Mouse (Mus musculus): ENCODE results near the gene Golt1a. TPM values are rescaled to one million over a fixed set of nuclear protein-coding genes. Genes with fewer than 3 reads are reported as not detected.
"Not testable (repeated sequence)": the region's sequence is repeated elsewhere in the genome, so short reads cannot be mapped to it uniquely, and the experiment has no call there.

The Golt1a gene
- polyA plus RNA-seq, 1 experiment from 2014 or later, result 6.1 TPM

- Histone ChIP-seq H3K27ac (no peak overlapping the region), H3K4me3 (replicated peaks) (no peak overlapping the region), H3K9ac (no peak overlapping the region), H3K9me3 (replicated peaks) (no peaks in the 10 kb centered on the region), H3K4me1 (replicated peaks) (no peaks in the 10 kb centered on the region), H3K4me2 (no peak overlapping the region), H3K36me3 (no peaks in the 10 kb centered on the region), H3K27me3 (peaks cover 52% of the 10 kb centered on the region)
- ATAC-seq (ENCODE audit: low read depth), result no peak
- DNase-seq, result no peak
- 67% methylated on average over 6 of the region's 6 CpGs for WGBS (ENCODE audit: insufficient replicate concordance)
Observed at GRCm38 (mm10) chr1:133328299-133328795, 18.7 kb downstream of the Golt1a start.

DNA sequence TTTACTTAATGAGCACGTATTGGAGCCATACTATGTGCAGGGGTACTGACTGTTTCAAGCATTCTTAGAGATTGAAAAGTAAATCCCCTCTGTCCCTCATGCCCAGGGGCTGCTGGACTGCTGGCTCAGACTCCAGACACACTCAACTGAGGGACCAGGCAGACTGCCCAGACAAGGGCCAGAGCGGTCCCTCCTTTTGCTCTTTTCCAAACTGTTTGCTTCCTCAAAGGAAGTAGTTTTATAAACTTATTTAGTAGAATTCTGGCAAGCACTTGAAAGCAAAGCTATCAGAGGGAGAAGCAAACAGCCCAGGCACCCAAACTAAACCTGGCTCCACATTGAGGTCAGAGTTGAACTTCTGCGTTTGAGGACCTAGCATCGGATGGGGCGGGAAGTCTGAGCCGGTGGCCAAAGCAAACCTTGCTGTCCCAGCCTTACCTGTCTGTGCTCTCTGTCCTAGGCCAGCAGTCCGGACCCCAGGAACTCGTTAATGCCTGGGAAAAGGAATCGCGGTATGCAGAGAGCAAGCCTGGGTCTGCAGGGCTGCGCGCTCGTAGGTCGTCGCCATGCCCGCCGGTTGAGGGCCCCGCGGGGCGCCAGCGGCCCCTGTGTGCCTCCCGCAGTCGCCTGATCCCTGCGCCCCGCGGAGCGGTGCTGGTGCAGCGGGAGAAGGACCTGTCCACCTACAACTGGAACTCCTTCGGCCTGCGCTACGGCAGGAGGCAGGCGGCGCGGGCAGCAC lies 19.5 kb downstream of the Golt1a start:
- peak overlapping the region; percentile 45 for H3K4me2 ChIP-seq
- H3K4me3 ChIP-seq (replicated peaks), result peak overlapping the region; percentile 25
- DNase-seq (no peak), ATAC-seq (ENCODE audit: low read depth) (no peak)
- H3K27ac ChIP-seq, result no peak overlapping the region
- peaks cover 52% of the 10 kb centered on the region for H3K27me3 ChIP-seq
- H3K9me3 ChIP-seq (replicated peaks), result no peaks in the 10 kb centered on the region
- H3K36me3 ChIP-seq, result no peaks in the 10 kb centered on the region
- no peak overlapping the region for H3K9ac ChIP-seq
- H3K4me1 ChIP-seq (replicated peaks), result no peaks in the 10 kb centered on the region
- 12% methylated on average over 34 of the region's 34 CpGs for WGBS (ENCODE audit: insufficient replicate concordance)

- DNase-seq (no peak), ATAC-seq (ENCODE audit: low read depth) (no peak)
- Histone ChIP-seq H3K36me3 (no peaks in the 10 kb centered on the region), H3K9ac (no peak overlapping the region), H3K9me3 (replicated peaks) (no peaks in the 10 kb centered on the region), H3K27me3 (peaks cover 52% of the 10 kb centered on the region), H3K4me3 (replicated peaks) (peak overlapping the region; percentile 25), H3K4me2 (peak overlapping the region; percentile 45), H3K27ac (no peak overlapping the region), H3K4me1 (replicated peaks) (no peaks in the 10 kb centered on the region)
- 24% methylated on average over 7 of the region's 7 CpGs for WGBS (ENCODE audit: insufficient replicate concordance)
Observed at GRCm38 (mm10) chr1:133329638-133329964, 20.0 kb downstream of the Golt1a start.

DNA sequence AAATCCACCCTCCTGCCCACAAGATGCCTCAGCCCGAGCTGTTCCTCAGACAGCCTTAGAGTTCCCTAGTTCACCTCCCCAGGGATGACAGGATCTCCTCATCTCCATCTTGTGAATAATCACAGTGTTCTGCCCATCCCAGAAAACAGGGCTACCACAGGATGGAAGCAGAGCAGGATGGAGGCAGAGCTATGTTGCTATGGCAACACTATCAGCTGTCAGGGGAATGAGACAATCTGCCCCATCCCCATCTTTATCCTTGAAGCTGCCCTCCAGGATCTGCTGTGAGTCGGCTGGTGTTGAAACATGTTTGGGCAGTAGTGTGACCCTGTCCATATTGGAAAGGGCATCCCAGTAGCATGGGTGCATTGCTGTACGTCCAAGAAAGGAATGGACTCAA lies 21.5 kb downstream of the Golt1a start:
- DNase-seq, result no peak
- 52% methylated on average over 3 of the region's 3 CpGs for WGBS (ENCODE audit: insufficient replicate concordance)
- ATAC-seq (ENCODE audit: low read depth), result no peak
- peaks cover 52% of the 10 kb centered on the region for H3K27me3 ChIP-seq
- no peaks in the 10 kb centered on the region for H3K9me3 ChIP-seq (replicated peaks)
- H3K4me3 ChIP-seq (replicated peaks), result no peak overlapping the region
- H3K27ac ChIP-seq, result no peak overlapping the region
- no peak overlapping the region for H3K9ac ChIP-seq
- no peaks in the 10 kb centered on the region for H3K36me3 ChIP-seq
- no peaks in the 10 kb centered on the region for H3K4me1 ChIP-seq (replicated peaks)
- no peak overlapping the region for H3K4me2 ChIP-seq

- H3K4me2 ChIP-seq, result no peak overlapping the region
- no peak overlapping the region for H3K27ac ChIP-seq
- DNase-seq (no peak), ATAC-seq (ENCODE audit: low read depth) (no peak)
- H3K36me3 ChIP-seq, result no peaks in the 10 kb centered on the region
- WGBS (ENCODE audit: insufficient replicate concordance), result 74% methylated on average over 11 of the region's 11 CpGs
- H3K9me3 ChIP-seq (replicated peaks), result no peaks in the 10 kb centered on the region
- no peak overlapping the region for H3K4me3 ChIP-seq (replicated peaks)
- H3K27me3 ChIP-seq, result peaks cover 43% of the 10 kb centered on the region
- H3K9ac ChIP-seq, result no peak overlapping the region
- H3K4me1 ChIP-seq (replicated peaks), result no peaks in the 10 kb centered on the region
Observed at GRCm38 (mm10) chr1:133332656-133333430, 23.2 kb downstream of the Golt1a start.

- H3K4me1 ChIP-seq (replicated peaks), result no peaks in the 10 kb centered on the region
Observed at GRCm38 (mm10) chr1:133333937-133334336, 24.3 kb downstream of the Golt1a start.

GRCm38 (mm10) chr1:133340403-133340802 lies 30.8 kb downstream of the Golt1a start:
- not testable (repeated sequence) for H3K4me3 ChIP-seq (replicated peaks); H3K27me3 ChIP-seq; ATAC-seq (ENCODE audit: low read depth); H3K36me3 ChIP-seq; H3K9me3 ChIP-seq (replicated peaks); H3K4me1 ChIP-seq (replicated peaks); H3K27ac ChIP-seq; H3K4me2 ChIP-seq; H3K9ac ChIP-seq; DNase-seq
- 22% methylated on average over 1 of the region's 1 CpGs for WGBS (ENCODE audit: insufficient replicate concordance)

More at GRCm38 (mm10) chr1:133333937-133334336, 24.3 kb downstream of the Golt1a start:
- Histone ChIP-seq H3K4me3 (replicated peaks) (no peak overlapping the region), H3K27me3 (peaks cover 32% of the 10 kb centered on the region), H3K27ac (no peak overlapping the region), H3K9ac (no peak overlapping the region), H3K4me2 (no peak overlapping the region), H3K9me3 (replicated peaks) (no peaks in the 10 kb centered on the region), H3K36me3 (no peaks in the 10 kb centered on the region)
- DNase-seq (no peak), ATAC-seq (ENCODE audit: low read depth) (no peak)
- 61% methylated on average over 6 of the region's 6 CpGs for WGBS (ENCODE audit: insufficient replicate concordance)

DNA sequence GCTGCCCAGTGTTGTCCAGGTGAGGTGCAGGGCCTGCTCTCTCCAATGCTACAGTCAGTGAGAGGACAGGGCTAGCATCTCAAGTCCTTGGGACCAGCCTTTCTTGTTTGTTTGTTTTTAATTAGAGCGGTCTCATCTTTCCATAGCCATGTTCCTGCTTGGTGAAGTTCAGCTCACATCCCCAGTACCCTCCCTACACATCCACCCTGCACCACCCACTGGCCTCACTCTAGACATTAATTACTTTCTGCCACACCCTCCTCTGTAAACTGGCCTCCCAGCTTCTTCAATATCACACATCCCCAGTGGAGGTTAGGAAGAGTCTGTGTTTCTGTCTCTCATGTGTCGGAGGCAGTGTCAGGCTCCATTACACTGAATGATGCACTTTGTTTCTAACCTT lies 34.8 kb downstream of the Golt1a start:
- Histone ChIP-seq H3K9ac (no peak overlapping the region), H3K4me2 (no peak overlapping the region), H3K27me3 (no peaks in the 10 kb centered on the region), H3K27ac (no peak overlapping the region), H3K9me3 (replicated peaks) (no peaks in the 10 kb centered on the region), H3K4me3 (replicated peaks) (no peak overlapping the region), H3K36me3 (no peaks in the 10 kb centered on the region), H3K4me1 (replicated peaks) (peaks cover 5% of the 10 kb centered on the region)
- 61% methylated on average over 2 of the region's 2 CpGs for WGBS (ENCODE audit: insufficient replicate concordance)
- ATAC-seq (ENCODE audit: low read depth) (no peak), DNase-seq (no peak)

- Histone ChIP-seq H3K36me3 (no peaks in the 10 kb centered on the region), H3K27ac (no peak overlapping the region), H3K4me2 (no peak overlapping the region), H3K4me3 (replicated peaks) (no peak overlapping the region), H3K9ac (no peak overlapping the region), H3K27me3 (no peaks in the 10 kb centered on the region), H3K9me3 (replicated peaks) (no peaks in the 10 kb centered on the region), H3K4me1 (replicated peaks) (peaks cover 5% of the 10 kb centered on the region)
- DNase-seq (no peak), ATAC-seq (ENCODE audit: low read depth) (no peak)
- WGBS (ENCODE audit: insufficient replicate concordance), result 63% methylated on average over 9 of the region's 9 CpGs
Observed at GRCm38 (mm10) chr1:133346531-133346930, 36.9 kb downstream of the Golt1a start.

GRCm38 (mm10) chr1:133347226-133347625 lies 37.6 kb downstream of the Golt1a start:
- WGBS (ENCODE audit: insufficient replicate concordance), result 57% methylated on average over 3 of the region's 3 CpGs
- H3K9ac ChIP-seq, result no peak overlapping the region

DNA sequence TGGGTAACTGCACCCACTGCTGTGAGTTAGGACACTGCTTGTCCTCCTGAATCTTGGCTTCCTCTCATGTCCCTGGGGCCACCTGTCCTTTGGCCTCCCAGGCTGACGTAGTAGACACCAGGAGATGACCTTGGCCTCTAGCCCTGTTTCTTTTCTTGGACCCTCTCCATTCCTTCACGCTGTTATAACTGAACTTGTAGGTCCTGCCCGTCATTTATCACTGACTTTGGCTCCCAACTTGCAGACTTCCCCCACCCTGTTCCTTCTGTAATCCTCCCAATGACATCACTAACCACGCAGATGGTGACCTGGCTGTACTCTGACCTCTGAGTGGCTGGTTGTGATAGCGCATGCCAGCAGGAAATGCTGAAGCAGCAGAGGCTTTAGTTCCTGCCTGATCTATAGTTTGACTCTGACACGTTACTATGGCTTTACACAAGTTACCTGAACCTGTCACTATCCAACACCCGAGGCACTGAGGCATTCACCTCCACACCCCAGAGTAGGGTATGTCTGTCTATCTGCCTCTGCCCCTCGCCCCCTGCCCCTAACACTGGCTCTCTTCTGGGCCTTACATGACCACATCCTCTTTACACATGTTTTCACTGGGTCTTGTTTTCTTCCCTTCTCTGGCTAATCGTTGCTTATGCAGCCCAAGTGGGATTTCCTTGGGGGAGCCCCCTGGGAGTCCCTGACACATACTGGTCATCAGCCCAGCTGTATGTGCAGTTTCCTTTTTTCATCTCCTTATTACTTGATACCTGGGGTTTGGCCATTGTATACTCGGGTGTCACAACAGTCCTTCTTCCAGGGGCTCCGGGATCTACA lies 38.3 kb downstream of the Golt1a start:
- H3K36me3 ChIP-seq, result no peaks in the 10 kb centered on the region
- peaks cover 5% of the 10 kb centered on the region for H3K4me1 ChIP-seq (replicated peaks)
- ATAC-seq (ENCODE audit: low read depth), result 0 out of 2 replicates have a peak, but pooled peaks have one; percentile 34
- H3K27ac ChIP-seq, result no peak overlapping the region
- no peak overlapping the region for H3K9ac ChIP-seq
- DNase-seq, result no peak
- WGBS (ENCODE audit: insufficient replicate concordance), result 32% methylated on average over 11 of the region's 11 CpGs
- no peak overlapping the region for H3K4me2 ChIP-seq
- H3K4me3 ChIP-seq (replicated peaks), result no peak overlapping the region
- H3K27me3 ChIP-seq, result peaks cover 8% of the 10 kb centered on the region
- H3K9me3 ChIP-seq (replicated peaks), result no peaks in the 10 kb centered on the region

More at GRCm38 (mm10) chr1:133347226-133347625, 37.6 kb downstream of the Golt1a start:
- no peak for ATAC-seq (ENCODE audit: low read depth)
- peaks cover 5% of the 10 kb centered on the region for H3K4me1 ChIP-seq (replicated peaks)
- H3K36me3 ChIP-seq, result no peaks in the 10 kb centered on the region
- no peak for DNase-seq
- H3K4me2 ChIP-seq, result no peak overlapping the region
- H3K4me3 ChIP-seq (replicated peaks), result no peak overlapping the region
- peaks cover 6% of the 10 kb centered on the region for H3K27me3 ChIP-seq
- H3K9me3 ChIP-seq (replicated peaks), result no peaks in the 10 kb centered on the region
- no peak overlapping the region for H3K27ac ChIP-seq

All from liver, embryonic 13.5 days (tissue).